Mouse (Mus musculus) hindlimb bud, embryonic 11.5 days (tissue): ENCODE data around the gene Gm26602.

Experiments used
- DNase-seq: peaks from one replicate; pipeline ENCODE4 v3.0.0-alpha.2; 2012; ENCODE audit warnings: low read depth, low spot score; ENCODE audit errors: extremely low spot score

Gm26602 gene

GRCm38 (mm10) chr10:79916808-79917531, 6.3 kb downstream of the Gm26602 start, which contains the start of gene Kiss1r:
Kiss1r (plus strand) TSS chr10:79916971.
- no peak for DNase-seq

- no peak for DNase-seq
Observed at GRCm38 (mm10) chr10:79917532-79918100, 7.0 kb downstream of the Gm26602 start.

GRCm38 (mm10) chr10:79918231-79919078, 7.8 kb downstream of the Gm26602 start:
- no peak for DNase-seq

GRCm38 (mm10) chr10:79919251-79919849, 8.7 kb downstream of the Gm26602 start:
- no peak for DNase-seq

DNA sequence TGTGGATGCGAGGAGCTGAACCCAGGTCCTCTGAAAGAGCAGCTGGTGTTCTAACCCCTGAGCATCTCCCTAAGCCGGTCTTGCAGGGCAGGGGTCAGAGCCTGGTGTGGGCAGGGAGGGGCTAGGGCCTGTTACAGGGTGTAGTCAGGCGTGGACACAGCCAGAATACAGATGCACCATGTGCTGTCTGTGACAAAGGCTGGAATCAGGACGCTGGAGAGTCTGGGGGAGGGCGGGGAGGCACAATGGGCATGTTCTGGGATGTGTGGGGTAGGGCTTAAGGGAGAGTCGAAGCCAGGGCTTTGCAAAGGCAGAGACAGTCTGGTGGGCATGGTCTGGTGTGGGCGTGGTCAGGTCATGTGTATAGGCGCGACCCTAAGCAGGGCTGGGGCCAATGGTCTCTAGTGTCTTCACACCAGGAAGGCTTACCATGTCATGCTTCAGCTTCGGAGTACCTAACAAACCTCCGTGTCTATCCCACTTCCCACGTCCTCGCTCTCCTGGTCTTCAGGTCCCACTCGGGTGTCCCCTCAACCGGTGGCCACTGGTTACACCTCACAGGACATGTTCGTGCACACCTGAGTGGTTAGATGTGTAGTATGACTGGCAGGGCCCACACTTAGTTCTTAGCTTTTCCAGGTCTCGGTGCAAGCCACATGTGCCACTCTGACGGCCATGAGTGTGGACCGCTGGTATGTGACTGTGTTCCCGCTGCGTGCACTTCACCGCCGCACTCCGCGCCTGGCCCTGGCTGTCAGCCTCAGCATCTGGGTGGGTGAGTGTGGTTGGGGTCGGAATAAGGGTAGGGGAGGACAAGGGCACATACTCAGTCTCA, 9.6 kb downstream of the Gm26602 start:
- DNase-seq, result no peak

GRCm38 (mm10) chr10:79920958-79921535, 10.4 kb downstream of the Gm26602 start, which contains the start of gene R3hdm4:
R3hdm4 (minus strand) TSS chr10:79921208.
- DNase-seq, result no peak

DNA sequence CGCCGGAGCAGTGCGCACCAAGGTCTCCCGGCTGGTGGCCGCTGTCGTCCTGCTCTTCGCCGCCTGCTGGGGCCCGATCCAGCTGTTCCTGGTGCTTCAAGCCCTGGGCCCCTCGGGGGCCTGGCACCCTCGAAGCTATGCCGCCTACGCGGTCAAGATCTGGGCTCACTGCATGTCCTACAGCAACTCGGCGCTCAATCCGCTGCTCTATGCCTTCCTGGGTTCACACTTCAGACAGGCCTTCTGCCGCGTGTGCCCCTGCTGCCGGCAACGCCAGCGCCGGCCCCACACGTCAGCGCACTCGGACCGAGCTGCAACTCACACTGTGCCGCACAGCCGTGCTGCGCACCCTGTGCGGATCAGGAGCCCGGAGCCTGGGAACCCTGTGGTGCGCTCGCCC, 10.9 kb downstream of the Gm26602 start:
- no peak for DNase-seq

DNA sequence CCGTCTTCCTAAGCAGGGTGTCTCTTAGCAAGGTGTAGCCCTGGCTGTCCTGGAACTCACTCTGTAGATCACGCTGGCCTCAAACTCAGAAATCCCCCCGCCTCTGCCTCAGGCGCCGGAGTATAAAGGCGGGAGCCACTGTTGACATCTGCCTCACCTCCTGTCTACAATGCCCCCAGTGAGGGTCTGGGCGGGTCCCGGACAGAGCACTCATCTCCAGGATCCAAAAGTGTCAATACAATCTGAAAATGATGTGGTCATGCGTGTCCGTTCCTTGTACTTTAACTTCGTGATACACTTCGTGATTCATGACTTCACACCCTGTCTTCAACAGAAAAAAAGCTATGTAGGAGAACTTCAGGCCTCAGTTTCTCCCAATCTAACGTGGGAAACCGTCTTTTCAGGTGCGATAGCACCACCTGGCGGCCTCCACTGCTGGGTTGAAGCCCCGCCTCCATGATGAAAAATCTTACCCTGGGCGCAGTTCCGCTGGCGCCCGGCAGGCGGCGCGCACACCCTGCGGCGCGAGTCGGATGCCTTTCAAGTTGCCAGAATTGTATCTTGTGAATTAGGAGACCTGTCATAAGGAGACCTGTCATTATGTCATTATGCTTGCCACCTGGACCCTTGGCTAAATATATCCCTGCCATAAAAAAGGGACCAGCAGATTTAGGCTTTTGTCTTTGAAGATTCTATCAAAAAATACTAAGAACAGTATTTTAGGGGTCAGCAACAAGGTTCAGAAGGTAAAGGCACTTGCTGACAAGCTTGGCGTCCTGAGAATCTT, 14.5 kb downstream of the Gm26602 start:
- DNase-seq, result peak; percentile 67

DNA sequence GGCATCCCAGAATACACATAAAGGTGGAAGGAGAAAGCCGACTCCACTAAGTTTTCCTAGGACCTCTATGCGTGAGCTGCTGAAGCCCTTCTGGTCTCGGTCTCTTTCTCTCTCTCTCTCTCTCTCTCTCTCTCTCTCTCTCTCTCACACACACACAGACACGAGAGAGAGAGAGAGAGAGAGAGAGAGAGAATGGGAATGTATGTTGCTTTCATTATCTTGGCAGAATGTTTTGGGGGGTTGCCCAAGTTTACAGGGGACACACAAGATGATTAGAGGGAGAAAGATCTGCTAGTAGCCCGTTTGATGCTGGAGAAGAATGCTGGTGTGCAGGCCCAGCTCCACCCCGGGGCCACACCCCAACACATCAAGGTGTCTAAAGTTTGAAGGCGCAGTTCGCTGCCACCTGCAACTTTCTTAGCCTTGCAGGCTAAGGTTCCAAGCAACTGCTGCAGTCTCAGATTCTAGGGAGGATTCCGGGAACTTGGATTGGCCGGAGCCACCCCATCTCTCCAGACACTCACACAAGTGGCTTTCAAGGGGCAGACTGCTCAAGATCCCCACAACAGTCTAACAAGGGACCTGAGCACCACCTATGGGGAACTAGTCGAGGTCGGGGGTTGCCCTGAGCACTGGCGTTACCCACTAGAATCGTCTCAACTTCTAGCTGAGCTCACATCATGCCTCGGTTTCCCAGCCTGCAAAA, 15.3 kb downstream of the Gm26602 start:
- DNase-seq, result no peak

DNA sequence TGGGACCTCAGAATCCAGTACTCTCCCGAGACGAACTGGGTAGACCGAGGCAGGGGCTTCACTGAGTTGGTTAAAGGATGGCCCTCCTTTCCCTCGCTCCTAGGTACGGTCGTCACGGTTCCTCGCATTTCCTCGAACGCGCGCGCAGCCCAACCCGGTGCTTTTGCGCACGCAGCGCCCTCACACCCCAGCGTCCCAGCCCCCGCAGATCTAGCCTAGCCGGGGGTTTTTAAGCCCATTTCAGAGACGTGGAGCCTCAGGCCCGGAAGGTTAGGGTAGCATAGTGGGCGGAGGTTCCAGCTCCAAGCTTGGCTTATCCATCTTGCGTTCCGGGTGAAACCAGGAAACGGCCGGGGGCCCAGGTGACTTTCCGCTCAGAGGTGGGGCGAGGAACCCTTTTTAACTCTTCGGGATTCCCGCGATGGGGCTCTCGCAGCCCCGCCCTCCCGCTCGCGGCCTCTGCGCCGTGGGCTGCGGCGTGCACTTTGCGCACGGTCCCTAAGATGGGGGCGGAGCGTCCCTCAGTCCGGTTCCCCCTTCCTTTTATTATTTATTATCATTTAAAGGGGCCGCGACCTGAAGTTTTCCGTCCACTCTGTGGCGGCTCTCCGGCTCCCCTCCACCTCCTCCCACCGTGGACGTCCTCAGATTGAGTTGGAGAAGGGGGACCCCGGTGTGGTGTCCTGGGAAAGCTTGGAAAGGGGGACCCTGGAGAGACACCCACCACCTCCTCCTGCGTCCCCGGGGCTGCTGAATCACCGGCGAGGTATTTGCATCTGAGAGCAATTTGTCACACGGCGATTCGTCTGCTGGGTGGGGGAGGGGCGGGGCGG, 16.1 kb downstream of the Gm26602 start, which contains the start of gene Arid3a:
TSS of gene Arid3a (plus strand) at position 553 of the 833 bp plus-strand sequence.
- peak; percentile 79 for DNase-seq

DNA sequence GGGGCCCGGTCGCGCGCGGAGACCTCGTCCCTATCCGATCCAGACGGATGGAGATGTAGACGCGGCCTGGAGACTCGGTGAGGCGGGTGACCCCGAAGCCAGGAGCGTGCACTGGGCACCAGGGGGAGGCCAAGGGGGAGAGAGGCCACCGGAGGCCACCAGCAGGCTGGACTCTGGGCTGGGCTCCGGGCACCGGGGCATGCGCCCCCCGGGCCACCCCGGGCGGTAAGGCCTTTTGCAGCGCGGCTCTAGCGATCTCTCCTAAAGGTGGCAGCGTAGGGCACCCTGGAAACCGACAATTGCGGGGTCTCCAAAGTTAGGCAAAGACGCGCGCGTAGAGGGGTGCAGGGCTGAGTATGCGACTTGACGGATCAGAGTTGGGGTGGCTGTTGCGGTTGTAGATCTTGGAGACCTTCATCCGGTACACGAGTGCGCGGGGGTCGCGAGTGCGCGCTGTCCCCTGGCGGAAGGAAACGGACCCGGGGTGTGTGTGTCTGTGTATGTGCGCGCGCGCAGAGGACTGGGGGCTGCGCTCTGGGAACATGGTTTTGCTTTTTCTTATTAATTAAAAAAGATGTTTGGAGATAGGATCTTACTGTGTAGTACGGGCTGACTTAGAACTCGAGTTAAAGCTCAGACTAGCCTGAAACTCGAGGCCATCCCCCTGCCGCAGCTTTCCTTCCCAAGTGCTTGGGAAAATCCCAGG, 16.8 kb downstream of the Gm26602 start:
- DNase-seq, result no peak

- DNase-seq, result no peak
Observed at GRCm38 (mm10) chr10:79928030-79928694, 17.5 kb downstream of the Gm26602 start.

DNA sequence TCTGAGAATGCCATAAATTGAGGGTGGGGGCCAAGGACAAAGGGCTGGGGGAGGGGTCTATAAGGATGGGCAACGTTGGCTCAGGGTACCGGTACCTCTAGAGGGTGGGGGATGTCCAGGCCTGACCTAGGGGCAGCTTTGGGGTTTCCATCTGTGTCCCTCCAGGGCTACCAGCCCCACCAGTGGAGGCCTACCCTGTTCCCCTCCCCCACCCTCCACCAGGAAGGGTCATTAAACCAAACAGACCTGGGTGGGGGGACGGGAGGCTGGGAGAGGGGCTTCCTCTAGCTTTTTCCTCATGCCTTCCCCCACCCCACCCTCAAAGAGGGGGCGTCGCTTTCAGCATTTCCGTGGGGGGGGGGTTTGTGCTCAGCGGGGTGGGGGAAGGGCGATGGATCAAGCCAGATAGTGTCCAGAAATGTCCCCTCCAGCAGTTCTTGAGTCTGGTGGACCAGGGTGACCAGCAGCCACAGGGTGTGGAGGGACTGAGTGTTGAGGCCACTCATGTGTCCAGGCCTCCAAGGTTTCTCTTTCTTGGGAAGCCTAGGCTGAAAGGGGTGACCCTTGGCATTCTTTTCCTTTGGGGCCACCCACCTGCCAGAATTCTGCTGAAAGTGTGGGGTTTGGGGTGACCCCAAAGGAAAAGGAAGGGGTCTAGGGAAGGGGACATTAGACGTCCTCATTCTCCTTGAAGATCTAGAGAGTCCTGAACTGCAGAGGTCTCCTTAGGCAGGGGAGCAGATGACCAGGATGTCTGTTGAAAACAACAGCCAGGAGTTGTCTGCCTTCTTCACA, 18.4 kb downstream of the Gm26602 start:
- no peak for DNase-seq

DNA sequence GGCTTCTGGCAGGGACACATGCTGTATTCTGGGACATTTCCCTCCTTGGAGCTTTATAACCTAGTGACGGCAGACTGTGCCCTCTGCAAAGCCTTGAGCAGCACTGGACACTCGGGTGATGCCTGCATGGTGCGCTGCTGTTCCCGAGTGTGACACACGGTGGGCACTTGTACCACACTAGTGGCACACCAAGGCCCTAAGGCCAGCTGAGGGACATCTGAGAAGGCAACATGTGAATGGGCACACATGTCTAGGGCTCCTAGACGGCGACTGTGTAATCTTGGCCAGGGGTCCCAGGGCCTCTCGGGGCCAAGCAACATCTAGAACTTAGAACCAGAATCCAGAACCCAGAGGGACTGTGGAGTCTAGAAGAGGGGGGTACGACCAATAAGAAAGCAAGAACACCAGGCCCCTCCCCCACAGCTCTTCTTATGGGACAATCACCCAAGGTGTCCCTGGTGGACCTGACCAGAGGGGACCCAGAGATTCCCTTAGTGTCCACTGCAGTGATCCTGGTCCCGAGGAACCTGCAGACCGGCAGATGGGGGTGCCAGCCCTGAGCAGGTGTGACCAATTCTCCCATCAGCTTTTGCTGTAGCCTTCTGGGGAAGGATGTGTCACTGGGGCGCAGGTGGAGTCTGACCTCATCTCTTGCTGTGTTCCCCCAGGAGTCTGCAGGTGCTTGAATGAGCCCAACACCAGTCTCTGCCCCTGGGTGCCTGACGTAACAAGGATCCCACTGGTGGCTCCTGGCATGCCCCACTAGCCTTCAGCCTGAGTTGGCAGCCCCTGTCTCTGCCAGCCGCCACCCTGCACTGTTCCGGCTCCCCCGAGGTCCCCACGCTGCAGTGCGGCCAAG, 19.5 kb downstream of the Gm26602 start:
- DNase-seq, result no peak

- DNase-seq, result no peak
Observed at GRCm38 (mm10) chr10:79930826-79931186, 20.1 kb downstream of the Gm26602 start.
